ENCODE assay signal across 13 mouse cellular contexts in genomic region chr10:94294933-94295750, GRCm38 (mm10). TPM values are rescaled to one million over a fixed set of nuclear protein-coding genes. Genes with fewer than 3 reads are reported as not detected.
DNase-seq lines count a peak whose midpoint lies in the region; ATAC-seq and TF ChIP-seq lines count a peak whose summit lies in the region.
"Had no signal": no experiment of that assay in that cellular context is flagged by ENCODE, and none has a peak within 500 bp of the region (broad histone marks: within the 10 kb centered on the region; RNA-seq: fewer than 3 reads in every experiment).

No protein-coding gene starts in this region.

- TF ChIP-seq POLR2A in lung, adult 2 months (IDR thresholded peaks at IDR 0.05; ENCODE audit: borderline replicate concordance, extremely low read depth, low read depth, low read length), result no peak

- H3K27ac ChIP-seq in embryonic facial prominence, embryonic 10.5 days (replicated peaks), result peak overlapping the region; percentile 51
- peak overlapping the region; percentile 71 for H3K27ac ChIP-seq in hindbrain, postnatal 0 days
- no peak overlapping the region for H3K27ac ChIP-seq in liver, embryonic 12.5 days
- H3K27ac ChIP-seq: embryonic facial prominence, embryonic 15.5 days; heart, adult 2 months; intestine, embryonic 15.5 days; macrophage had no signal

- peak; percentile 74 for ATAC-seq in hindbrain, postnatal 0 days
- ATAC-seq in liver, embryonic 12.5 days, result no peak
- ATAC-seq: intestine, embryonic 15.5 days had no signal

- H3K36me3 ChIP-seq in embryonic facial prominence, embryonic 10.5 days (replicated peaks), result no peaks in the 10 kb centered on the region
- H3K36me3 ChIP-seq in hindbrain, postnatal 0 days (ENCODE audit: insufficient read depth, low read length), result no peaks in the 10 kb centered on the region
- H3K36me3 ChIP-seq in liver, embryonic 12.5 days, result no peaks in the 10 kb centered on the region
- H3K36me3 ChIP-seq: embryonic facial prominence, embryonic 15.5 days; intestine, embryonic 15.5 days had no signal

- H3K27me3 ChIP-seq in embryonic facial prominence, embryonic 10.5 days (replicated peaks; ENCODE audit: low read depth, poor library complexity, severe bottlenecking), result no peaks in the 10 kb centered on the region
- H3K27me3 ChIP-seq in hindbrain, postnatal 0 days (ENCODE audit: insufficient read depth, low read length), result no peaks in the 10 kb centered on the region
- H3K27me3 ChIP-seq in liver, embryonic 12.5 days (replicated peaks), result 0 out of 2 replicates have a peak, but pooled peaks cover 3% of the 10 kb centered on the region
- H3K27me3 ChIP-seq: CH12.LX; embryonic facial prominence, embryonic 15.5 days; intestine, embryonic 15.5 days had no signal

- no peak for TF ChIP-seq CTCF in hindbrain, postnatal 0 days (IDR thresholded peaks at IDR 0.05; ENCODE audit: low read depth)
- no peak for TF ChIP-seq CTCF in lung, adult 2 months (IDR thresholded peaks at IDR 0.05; ENCODE audit: insufficient read depth, low read length)

- H3K9ac ChIP-seq in hindbrain, postnatal 0 days (replicated peaks; ENCODE audit: low read length), result no peak overlapping the region
- H3K9ac ChIP-seq in liver, embryonic 12.5 days, result no peak overlapping the region
- H3K9ac ChIP-seq: embryonic facial prominence, embryonic 15.5 days; intestine, embryonic 15.5 days had no signal

- H3K9me3 ChIP-seq in embryonic facial prominence, embryonic 10.5 days, result no peaks in the 10 kb centered on the region
- no peaks in the 10 kb centered on the region for H3K9me3 ChIP-seq in hindbrain, postnatal 0 days (ENCODE audit: low read length)
- no peaks in the 10 kb centered on the region for H3K9me3 ChIP-seq in liver, embryonic 12.5 days (replicated peaks)
- H3K9me3 ChIP-seq: embryonic facial prominence, embryonic 15.5 days; intestine, embryonic 15.5 days had no signal

- DNase-seq in right cerebral cortex, postnatal 4 days, result peak; percentile 16
- DNase-seq in right cerebral cortex, postnatal 36 days (ENCODE audit: low spot score in 2 of 2), result no peak
- DNase-seq in embryonic facial prominence, embryonic 10.5 days (ENCODE audit: low spot score), result no peak
- DNase-seq in hindbrain, postnatal 0 days (ENCODE audit: low spot score), result peak; percentile 72
- DNase-seq in retina, postnatal 1 day, result peak; percentile 66
- DNase-seq in lung, adult 2 months, result no peak
- DNase-seq in testis, postnatal 10 days (ENCODE audit: low spot score), result no peak
- DNase-seq: heart, adult 2 months had no signal

- WGBS in embryonic facial prominence, embryonic 10.5 days, result 33% methylated on average over 6 of the region's 6 CpGs
- 21% methylated on average over 6 of the region's 6 CpGs for WGBS in hindbrain, postnatal 0 days
- WGBS in lung, adult 2 months, result 52% methylated on average over 6 of the region's 6 CpGs
- WGBS in liver, embryonic 12.5 days (ENCODE audit: insufficient replicate concordance), result 59% methylated on average over 6 of the region's 6 CpGs

- no peak overlapping the region for H3K4me3 ChIP-seq in embryonic facial prominence, embryonic 10.5 days
- H3K4me3 ChIP-seq in hindbrain, postnatal 0 days (ENCODE audit: low read length), result no peak overlapping the region
- no peak overlapping the region for H3K4me3 ChIP-seq in lung, adult 2 months (replicated peaks; ENCODE audit: extremely low read depth, low read depth, low read length)
- no peak overlapping the region for H3K4me3 ChIP-seq in liver, embryonic 12.5 days
- H3K4me3 ChIP-seq: embryonic facial prominence, embryonic 15.5 days; heart, adult 2 months; intestine, embryonic 15.5 days had no signal

- no peak overlapping the region for H3K4me2 ChIP-seq in hindbrain, postnatal 0 days (ENCODE audit: low read depth, low read length)
- H3K4me2 ChIP-seq in liver, embryonic 12.5 days, result no peak overlapping the region
- H3K4me2 ChIP-seq: embryonic facial prominence, embryonic 15.5 days; intestine, embryonic 15.5 days had no signal

- peaks cover 29% of the 10 kb centered on the region for H3K4me1 ChIP-seq in embryonic facial prominence, embryonic 10.5 days
- 0 out of 2 replicates have a peak, but pooled peaks cover 9% of the 10 kb centered on the region for H3K4me1 ChIP-seq in hindbrain, postnatal 0 days (ENCODE audit: insufficient read depth, low read length)
- no peaks in the 10 kb centered on the region for H3K4me1 ChIP-seq in lung, adult 2 months (ENCODE audit: control insufficient read depth, insufficient read depth, low read length)
- no peaks in the 10 kb centered on the region for H3K4me1 ChIP-seq in liver, embryonic 12.5 days
- H3K4me1 ChIP-seq: embryonic facial prominence, embryonic 15.5 days; intestine, embryonic 15.5 days had no signal

RNA-seq across cellular contexts. Expression of gene Gm4792, which starts 3.4 kb away (rescaled TPM):
- polyA plus RNA-seq in embryonic facial prominence, embryonic 10.5 days (2016; fragmentation: Nextera tagmentation; extraction: Ambion mirVana), result not detected in 2 replicates
- total RNA-seq in hindbrain, postnatal 0 days (2014; rRNA removed), result 1.2 and 1.3 TPM in 2 replicates
- polyA plus RNA-seq in hindbrain, postnatal 0 days (2015; fragmentation: Nextera tagmentation; extraction: Ambion mirVana), result 1.0 and 1.3 TPM in 2 replicates
- polyA plus RNA-seq in lung, adult 2 months (2012; rRNA removed), result not detected in 2 replicates
- polyA plus RNA-seq in liver, embryonic 12.5 days (2016; fragmentation: Nextera tagmentation; extraction: Ambion mirVana), result not detected in 2 replicates
- total RNA-seq: CH12.LX; heart, adult 2 months had no signal
- polyA plus RNA-seq: embryonic facial prominence, embryonic 15.5 days; heart, adult 2 months; intestine, embryonic 15.5 days; macrophage had no signal

RNA-seq across cellular contexts. Expression of gene Tmcc3, which starts 16.6 kb away (rescaled TPM):
- polyA plus RNA-seq in embryonic facial prominence, embryonic 10.5 days (2016; fragmentation: Nextera tagmentation; extraction: Ambion mirVana), result 2.1 and 3.2 TPM in 2 replicates
- 9.7 and 10.5 TPM in 2 replicates for total RNA-seq in hindbrain, postnatal 0 days (2014; rRNA removed)
- 15.3 and 17.2 TPM in 2 replicates for polyA plus RNA-seq in hindbrain, postnatal 0 days (2015; fragmentation: Nextera tagmentation; extraction: Ambion mirVana)
- 42.5 and 46.8 TPM in 2 replicates for polyA plus RNA-seq in lung, adult 2 months (2012; rRNA removed)
- 3.3 and 3.7 TPM in 2 replicates for polyA plus RNA-seq in liver, embryonic 12.5 days (2016; fragmentation: Nextera tagmentation; extraction: Ambion mirVana)

Comparison
In these comparisons a context has a peak if more than half of its experiments do, and no peak if none do; other contexts are left out.
1. DNase-seq: peak in right cerebral cortex, postnatal 4 days (single experiment), hindbrain, postnatal 0 days (single experiment) and retina, postnatal 1 day (single experiment); none in right cerebral cortex, postnatal 36 days (0 of 2), embryonic facial prominence, embryonic 10.5 days (single experiment), lung, adult 2 months (single experiment) and testis, postnatal 10 days (single experiment).